Mouse (Mus musculus) forebrain, embryonic 12.5 days (tissue): Measurements from ENCODE around the gene Nxnl1. TPM values are rescaled to one million over a fixed set of nuclear protein-coding genes. Genes with fewer than 3 reads are reported as not detected.

Experiments used
- ATAC-seq: fragments of 200-750 bp; cut with Nextera tagmentation; 2 replicates; pipeline ENCODE4 v1.8.0; 2017; ENCODE audit warnings: moderate TSS enrichment; ENCODE audit not compliant: low FRiP score
- H3K27ac ChIP-seq: fragments of 300-500 bp; sonication (generic); 2 replicates; pipeline ENCODE4 v1.5.1; 2016; ENCODE audit warnings: mild to moderate bottlenecking
- H3K27me3 ChIP-seq: fragments of 300-500 bp; sonication (generic); 2 replicates; pipeline ENCODE4 v1.6.1; 2016; ENCODE audit warnings: mild to moderate bottlenecking
- H3K36me3 ChIP-seq: fragments of 300-500 bp; sonication (generic); replicated peaks from 2 replicates; pipeline ENCODE4 v1.6.1; 2016; ENCODE audit warnings: mild to moderate bottlenecking
- H3K4me1 ChIP-seq: fragments of 300-500 bp; sonication (generic); 2 replicates; pipeline ENCODE4 v1.6.1; 2016
- H3K4me2 ChIP-seq: fragments of 300-500 bp; sonication (generic); 2 replicates; pipeline ENCODE4 v1.6.1; 2016; ENCODE audit warnings: mild to moderate bottlenecking, moderate library complexity
- H3K4me3 ChIP-seq: fragments of 300-500 bp; sonication (generic); replicated peaks from 2 replicates; pipeline ENCODE4 v1.5.1; 2016; ENCODE audit warnings: mild to moderate bottlenecking
- H3K9ac ChIP-seq: fragments of 300-500 bp; sonication (generic); 2 replicates; pipeline ENCODE4 v1.6.1; 2016; ENCODE audit warnings: mild to moderate bottlenecking
- H3K9me3 ChIP-seq: fragments of 300-500 bp; sonication (generic); 2 replicates; pipeline ENCODE4 v1.6.1; 2016
- WGBS: fragments of 180-500 bp; shearing (Covaris S2); methylation state at CpG from one replicate; pipeline ENCODE4 v1.1.7; 2016; 5-methylcytosine and 5-hydroxymethylcytosine counted together
- polyA plus RNA-seq: library from polyadenylated mRNA; unstranded; fragments of >200 nt; fragmentation: Nextera tagmentation; extraction: Ambion mirVana; gene quantifications from 2 replicates; pipeline ENCODE4 v1.2.1, GENCODE M21; 2016

The Nxnl1 gene
- polyA plus RNA-seq, 1 experiment from 2014 or later = not detected

GRCm38 (mm10) chr8:71596384-71596783 is 30.0 kb upstream of the Nxnl1 start:
- 61% methylated on average over 6 of the region's 6 CpGs for WGBS
- Histone ChIP-seq H3K4me1 (peaks cover 21% of the 10 kb centered on the region), H3K4me2 (no peak overlapping the region), H3K4me3 (no peak overlapping the region; the same call in 1 of the 2 replicates), H3K9ac (no peak overlapping the region), H3K9me3 (no peaks in the 10 kb centered on the region), H3K27me3 (peaks cover 18% of the 10 kb centered on the region), H3K36me3 (peaks cover 3% of the 10 kb centered on the region), H3K27ac (0 out of 2 replicates have a peak overlapping the region, but pooled peaks have one; percentile 36)
- no peak for ATAC-seq

- Histone ChIP-seq H3K4me1 (peaks cover 26% of the 10 kb centered on the region), H3K36me3 (peaks cover 3% of the 10 kb centered on the region), H3K9me3 (no peaks in the 10 kb centered on the region), H3K4me3 (no peak overlapping the region; the same call in 1 of the 2 replicates), H3K4me2 (no peak overlapping the region), H3K27me3 (peaks cover 14% of the 10 kb centered on the region), H3K27ac (no peak overlapping the region), H3K9ac (no peak overlapping the region)
- ATAC-seq = peak; percentile 30
- WGBS = 8% methylated on average over 27 of the region's 27 CpGs
Measured at GRCm38 (mm10) chr8:71595862-71596261, 29.5 kb upstream of the Nxnl1 start.

- Histone ChIP-seq H3K27ac (no peak overlapping the region), H3K36me3 (peaks cover 3% of the 10 kb centered on the region), H3K4me2 (no peak overlapping the region), H3K9me3 (no peaks in the 10 kb centered on the region), H3K4me1 (peaks cover 28% of the 10 kb centered on the region), H3K27me3 (0 out of 2 replicates have a peak, but pooled peaks cover 10% of the 10 kb centered on the region), H3K9ac (no peak overlapping the region), H3K4me3 (no peak overlapping the region)
- WGBS = 94% methylated on average over 4 of the region's 4 CpGs
- no peak for ATAC-seq
Measured at GRCm38 (mm10) chr8:71594324-71594722, 27.9 kb upstream of the Nxnl1 start.

- Histone ChIP-seq H3K27me3 (0 out of 2 replicates have a peak, but pooled peaks cover 6% of the 10 kb centered on the region), H3K9ac (no peak overlapping the region), H3K4me3 (no peak overlapping the region), H3K36me3 (no peaks in the 10 kb centered on the region; the same call in 1 of the 2 replicates), H3K4me1 (peaks cover 28% of the 10 kb centered on the region), H3K4me2 (0 out of 2 replicates have a peak overlapping the region, but pooled peaks have one; percentile 93), H3K9me3 (no peaks in the 10 kb centered on the region), H3K27ac (no peak overlapping the region)
- WGBS = 94% methylated on average over 8 of the region's 8 CpGs
- ATAC-seq = no peak
Measured at GRCm38 (mm10) chr8:71593556-71594323, 27.3 kb upstream of the Nxnl1 start.

- no peaks in the 10 kb centered on the region for H3K9me3 ChIP-seq
- peak; percentile 77 for ATAC-seq
- peak overlapping the region; percentile 90 for H3K4me3 ChIP-seq
- H3K27ac ChIP-seq = peak overlapping the region; percentile 98
- H3K36me3 ChIP-seq = no peaks in the 10 kb centered on the region; the same call in 1 of the 2 replicates
- H3K4me2 ChIP-seq = peak overlapping the region; percentile 93
- H3K4me1 ChIP-seq = peaks cover 28% of the 10 kb centered on the region
- peak overlapping the region; percentile 93 for H3K9ac ChIP-seq
- WGBS = 5% methylated on average over 60 of the region's 60 CpGs
- 0 out of 2 replicates have a peak, but pooled peaks cover 6% of the 10 kb centered on the region for H3K27me3 ChIP-seq
Measured at GRCm38 (mm10) chr8:71592374-71593170, 26.2 kb upstream of the Nxnl1 start.

GRCm38 (mm10) chr8:71591471-71592373 is 25.3 kb upstream of the Nxnl1 start, which contains the start of gene Pgls:
TSS of gene Pgls (plus strand) at chr8:71592176.
- H3K27ac ChIP-seq = peak within 1 kb of the TSS; percentile 98
- WGBS = under 1% methylated on average over 71 of the region's 71 CpGs
- peaks cover 28% of the 10 kb centered on the region for H3K4me1 ChIP-seq
- peak within 1 kb of the TSS; percentile 93 for H3K9ac ChIP-seq
- H3K36me3 ChIP-seq = peaks cover 8% of the 10 kb centered on the region; the same call in 1 of the 2 replicates
- peak; percentile 89 for ATAC-seq
- peak within 1 kb of the TSS; percentile 93 for H3K4me2 ChIP-seq
- H3K9me3 ChIP-seq = no peaks in the 10 kb centered on the region
- H3K4me3 ChIP-seq = peak within 1 kb of the TSS; percentile 90
- H3K27me3 ChIP-seq = 0 out of 2 replicates have a peak, but pooled peaks cover 6% of the 10 kb centered on the region

GRCm38 (mm10) chr8:71591017-71591416 is 24.6 kb upstream of the Nxnl1 start:
- Histone ChIP-seq H3K27ac (no peak overlapping the region), H3K27me3 (0 out of 2 replicates have a peak, but pooled peaks cover 6% of the 10 kb centered on the region), H3K9ac (peak overlapping the region; percentile 93), H3K36me3 (peaks cover 12% of the 10 kb centered on the region), H3K9me3 (no peaks in the 10 kb centered on the region), H3K4me3 (peak overlapping the region; percentile 90), H3K4me1 (peaks cover 24% of the 10 kb centered on the region), H3K4me2 (peak overlapping the region; percentile 93)
- WGBS = 35% methylated on average over 5 of the region's 5 CpGs
- ATAC-seq = no peak

- WGBS = 75% methylated on average over 3 of the region's 3 CpGs
- Histone ChIP-seq H3K9ac (no peak overlapping the region), H3K4me1 (peaks cover 20% of the 10 kb centered on the region), H3K27ac (no peak overlapping the region), H3K27me3 (0 out of 2 replicates have a peak, but pooled peaks cover 6% of the 10 kb centered on the region), H3K9me3 (no peaks in the 10 kb centered on the region), H3K36me3 (peaks cover 33% of the 10 kb centered on the region), H3K4me2 (no peak overlapping the region), H3K4me3 (no peak overlapping the region)
- ATAC-seq = no peak
Measured at GRCm38 (mm10) chr8:71588762-71589161, 22.4 kb upstream of the Nxnl1 start.

- Histone ChIP-seq H3K27ac (no peak overlapping the region), H3K9me3 (no peaks in the 10 kb centered on the region), H3K27me3 (0 out of 2 replicates have a peak, but pooled peaks cover 6% of the 10 kb centered on the region), H3K4me3 (no peak overlapping the region), H3K9ac (no peak overlapping the region), H3K4me2 (no peak overlapping the region), H3K36me3 (peaks cover 33% of the 10 kb centered on the region), H3K4me1 (peaks cover 9% of the 10 kb centered on the region)
- ATAC-seq = no peak
- 84% methylated on average over 2 of the region's 2 CpGs for WGBS
Measured at GRCm38 (mm10) chr8:71586891-71587290, 20.5 kb upstream of the Nxnl1 start.

GRCm38 (mm10) chr8:71580201-71580600 is 13.8 kb upstream of the Nxnl1 start:
- WGBS = 21% methylated on average over 9 of the region's 9 CpGs
- no peak for ATAC-seq
- H3K9me3 ChIP-seq = no peaks in the 10 kb centered on the region

GRCm38 (mm10) chr8:71579476-71579875 is 13.1 kb upstream of the Nxnl1 start:
- H3K9me3 ChIP-seq = no peaks in the 10 kb centered on the region
- WGBS = 86% methylated on average over 14 of the region's 14 CpGs
- H3K9ac ChIP-seq = no peak overlapping the region
- no peak for ATAC-seq
- H3K4me2 ChIP-seq = no peak overlapping the region
- H3K27ac ChIP-seq = no peak overlapping the region
- H3K36me3 ChIP-seq = peaks cover 20% of the 10 kb centered on the region
- H3K27me3 ChIP-seq = 0 out of 2 replicates have a peak, but pooled peaks cover 3% of the 10 kb centered on the region
- peaks cover 10% of the 10 kb centered on the region for H3K4me1 ChIP-seq
- H3K4me3 ChIP-seq = no peak overlapping the region

More at GRCm38 (mm10) chr8:71580201-71580600, 13.8 kb upstream of the Nxnl1 start:
- Histone ChIP-seq H3K27me3 (0 out of 2 replicates have a peak, but pooled peaks cover 3% of the 10 kb centered on the region), H3K27ac (0 out of 2 replicates have a peak overlapping the region, but pooled peaks have one; percentile 31), H3K4me2 (no peak overlapping the region), H3K4me3 (no peak overlapping the region), H3K9ac (no peak overlapping the region), H3K36me3 (peaks cover 27% of the 10 kb centered on the region), H3K4me1 (peaks cover 10% of the 10 kb centered on the region)
